8 mouse cellular contexts compared by ENCODE assay signal in genomic region chr2:68364181-68364900, GRCm38 (mm10).
DNase-seq lines count a peak whose midpoint lies in the region; ATAC-seq and TF ChIP-seq lines count a peak whose summit lies in the region.
"Had no signal": no experiment of that assay in that cellular context is flagged by ENCODE, and none has a peak within 500 bp of the region (broad histone marks: within the 10 kb centered on the region; RNA-seq: fewer than 3 reads in every experiment).

No protein-coding gene starts in this region.

- peaks cover 23% of the 10 kb centered on the region for H3K4me1 ChIP-seq in forebrain, embryonic 16.5 days (replicated peaks; ENCODE audit: control insufficient read depth, insufficient read depth, low read length)
- 0 out of 2 replicates have a peak, but pooled peaks cover 7% of the 10 kb centered on the region for H3K4me1 ChIP-seq in intestine, embryonic 16.5 days (ENCODE audit: control insufficient read depth, insufficient read depth, low read length)
- peaks cover 18% of the 10 kb centered on the region for H3K4me1 ChIP-seq in midbrain, embryonic 15.5 days

- 0 out of 2 replicates have a peak overlapping the region, but pooled peaks have one; percentile 13 for H3K4me2 ChIP-seq in forebrain, embryonic 16.5 days (ENCODE audit: low read length)
- H3K4me2 ChIP-seq in intestine, embryonic 16.5 days (ENCODE audit: low read depth, low read length) = no peak overlapping the region
- H3K4me2 ChIP-seq in midbrain, embryonic 15.5 days = peak overlapping the region; percentile 23; the same call in 1 of the 2 replicates

- H3K9me3 ChIP-seq in forebrain, embryonic 16.5 days (ENCODE audit: control insufficient read depth, low read length) = no peaks in the 10 kb centered on the region
- no peaks in the 10 kb centered on the region for H3K9me3 ChIP-seq in intestine, embryonic 16.5 days (ENCODE audit: control insufficient read depth, low read length)
- no peaks in the 10 kb centered on the region for H3K9me3 ChIP-seq in midbrain, embryonic 15.5 days

- no peaks in the 10 kb centered on the region for H3K27me3 ChIP-seq in Patski
- no peaks in the 10 kb centered on the region for H3K27me3 ChIP-seq in forebrain, embryonic 16.5 days (replicated peaks; ENCODE audit: control insufficient read depth, insufficient read depth, low read length)
- no peaks in the 10 kb centered on the region for H3K27me3 ChIP-seq in intestine, embryonic 16.5 days (replicated peaks; ENCODE audit: control insufficient read depth, insufficient read depth, low read length)
- no peaks in the 10 kb centered on the region for H3K27me3 ChIP-seq in midbrain, embryonic 15.5 days (replicated peaks)

- CTCF ChIA-PET in Patski (lab: Charles Lee) = interaction anchor here (0.9 to 1.6 kb wide), 5 partner anchors 11 to 396 kb away, joined by 3 read pairs; no protein-coding TSS in a partner anchor

- H3K36me3 ChIP-seq in forebrain, embryonic 16.5 days (ENCODE audit: control insufficient read depth, insufficient read depth) = no peaks in the 10 kb centered on the region
- H3K36me3 ChIP-seq in intestine, embryonic 16.5 days (ENCODE audit: control insufficient read depth, insufficient read depth, low read length) = no peaks in the 10 kb centered on the region
- no peaks in the 10 kb centered on the region for H3K36me3 ChIP-seq in midbrain, embryonic 15.5 days (replicated peaks)

- intact Hi-C loops in left cerebral cortex, postnatal 4 days (cut with DNase I) = loop anchor here (5.0 kb wide), 1 partner anchor 398 kb away; no protein-coding TSS in a partner anchor

- no peak for ATAC-seq in Patski
- peak; percentile 51 for ATAC-seq in forebrain, embryonic 16.5 days
- ATAC-seq in intestine, embryonic 16.5 days = peak; percentile 46
- ATAC-seq in midbrain, embryonic 15.5 days (replicated peaks) = peak; percentile 53

- WGBS in forebrain, embryonic 16.5 days = 10% methylated on average over 12 of the region's 12 CpGs
- WGBS in intestine, embryonic 16.5 days = 27% methylated on average over 12 of the region's 12 CpGs
- WGBS in midbrain, embryonic 15.5 days = 15% methylated on average over 12 of the region's 12 CpGs

- TF ChIP-seq CTCF in Patski (IDR thresholded peaks at IDR 0.05) = peak; percentile 85

- H3K9ac ChIP-seq in forebrain, embryonic 16.5 days (replicated peaks; ENCODE audit: low read depth, low read length) = no peak overlapping the region
- no peak overlapping the region for H3K9ac ChIP-seq in intestine, embryonic 16.5 days (ENCODE audit: low read depth, low read length)
- no peak overlapping the region for H3K9ac ChIP-seq in midbrain, embryonic 15.5 days

- DNase-seq in Patski (ENCODE audit: low read depth, low spot score) = no peak
- DNase-seq in cerebellum, adult 11 months = peak; percentile 46
- DNase-seq in left cerebral cortex, postnatal 4 days = peak; percentile 30
- DNase-seq in thymus, postnatal 25 days = peak; percentile 72

- POLR2A ChIA-PET in Patski (lab: Charles Lee) = interaction anchor here (0.9 kb wide), 1 partner anchor 108 kb away, joined by 5 read pairs; the partner anchor contains the start of gene Stk39

- H3K27ac ChIP-seq in forebrain, embryonic 16.5 days (ENCODE audit: low read length) = 0 out of 2 replicates have a peak overlapping the region, but pooled peaks have one; percentile 25
- no peak overlapping the region for H3K27ac ChIP-seq in intestine, embryonic 16.5 days (ENCODE audit: low read length)
- no peak overlapping the region for H3K27ac ChIP-seq in midbrain, embryonic 15.5 days

- no peak overlapping the region for H3K4me3 ChIP-seq in forebrain, embryonic 16.5 days (replicated peaks; ENCODE audit: low read length)
- no peak overlapping the region for H3K4me3 ChIP-seq in intestine, embryonic 16.5 days (ENCODE audit: low read length)
- no peak overlapping the region for H3K4me3 ChIP-seq in midbrain, embryonic 15.5 days
- H3K4me3 ChIP-seq: erythroblast, embryonic 14.5 days had no signal

- in situ Hi-C loops in Patski (cut with MboI; ENCODE audit: low pct_unique_long_range_greater_than_20kb) = loop anchor here (5.0 kb wide), 1 partner anchor 198 kb away; no protein-coding TSS in a partner anchor
